ENCODE assay signal across 8 mouse cellular contexts in the genomic region with DNA sequence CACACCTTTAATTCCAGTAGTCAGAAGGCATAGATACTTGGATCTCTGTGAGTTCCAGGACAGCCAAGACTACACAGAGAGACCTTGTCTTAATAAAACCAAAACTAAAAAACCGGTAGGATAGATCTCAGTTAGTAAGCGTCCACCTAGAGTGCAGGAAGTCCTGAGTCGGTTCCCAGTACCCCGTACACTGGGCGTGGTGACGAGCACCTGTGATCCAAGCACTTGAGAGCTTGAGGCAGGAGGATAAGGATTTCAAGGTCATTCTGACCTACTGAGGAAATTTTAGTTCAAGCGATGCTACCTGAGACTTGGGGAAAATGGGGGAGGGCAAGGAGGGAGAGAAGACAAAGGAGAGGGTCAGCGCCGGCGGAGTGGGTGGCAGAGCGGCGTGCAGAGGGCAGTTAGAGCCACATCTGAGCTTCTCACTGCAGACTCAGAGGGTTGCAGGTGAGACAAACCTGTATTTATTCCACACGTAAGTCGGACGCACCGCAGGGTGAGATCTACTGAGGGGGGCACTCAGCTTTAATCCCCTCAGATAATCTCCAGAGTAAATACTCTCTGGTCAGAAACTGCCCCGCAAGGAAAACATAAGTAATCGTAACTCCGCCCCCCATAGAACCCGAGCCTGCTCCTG. TPM values are rescaled to one million over a fixed set of nuclear protein-coding genes. Genes with fewer than 3 reads are reported as not detected.
A peak's percentile ranks its signal among the peaks of the same experiment; 100 is the strongest.
DNase-seq lines count a peak whose midpoint lies in the region; ATAC-seq and TF ChIP-seq lines count a peak whose summit lies in the region.

No protein-coding gene starts in this region.

- H3K9me3 ChIP-seq in kidney, postnatal 0 days (replicated peaks; ENCODE audit: low read length), result no peaks in the 10 kb centered on the region; the same call in 1 of the 2 replicates
- no peaks in the 10 kb centered on the region for H3K9me3 ChIP-seq in embryonic facial prominence, embryonic 11.5 days (replicated peaks; ENCODE audit: control insufficient read depth, low read length)
- H3K9me3 ChIP-seq in hindbrain, postnatal 0 days (ENCODE audit: low read length), result no peaks in the 10 kb centered on the region
- no peaks in the 10 kb centered on the region for H3K9me3 ChIP-seq in midbrain, postnatal 0 days (ENCODE audit: low read length)

- ATAC-seq in kidney, postnatal 0 days (replicated peaks; ENCODE audit: low FRiP score, low read depth), result no peak
- no peak for ATAC-seq in embryonic facial prominence, embryonic 11.5 days (replicated peaks; ENCODE audit: insufficient number of reproducible peaks, low FRiP score, low TSS enrichment, low read depth)
- no peak for ATAC-seq in hindbrain, postnatal 0 days
- ATAC-seq in midbrain, postnatal 0 days (ENCODE audit: low FRiP score), result no peak

- TF ChIP-seq CTCF in kidney, postnatal 0 days (IDR thresholded peaks at IDR 0.05; ENCODE audit: low read depth), result no peak
- TF ChIP-seq CTCF in hindbrain, postnatal 0 days (IDR thresholded peaks at IDR 0.05; ENCODE audit: low read depth), result no peak
- TF ChIP-seq CTCF in midbrain, postnatal 0 days (IDR thresholded peaks at IDR 0.05), result no peak

- no peaks in the 10 kb centered on the region for H3K27me3 ChIP-seq in kidney, postnatal 0 days (ENCODE audit: insufficient read depth, low read length)
- H3K27me3 ChIP-seq in embryonic facial prominence, embryonic 11.5 days (ENCODE audit: control insufficient read depth, insufficient read depth, low read length), result peaks cover 3% of the 10 kb centered on the region; the same call in 1 of the 2 replicates
- H3K27me3 ChIP-seq in hindbrain, postnatal 0 days (ENCODE audit: insufficient read depth, low read length), result no peaks in the 10 kb centered on the region
- no peaks in the 10 kb centered on the region for H3K27me3 ChIP-seq in midbrain, postnatal 0 days (ENCODE audit: insufficient read depth, low read length)

- no peak for DNase-seq in kidney, postnatal 0 days (ENCODE audit: low spot score)
- no peak for DNase-seq in kidney, adult 8-10 months
- DNase-seq in embryonic facial prominence, embryonic 11.5 days (ENCODE audit: low spot score), result no peak
- DNase-seq in hindbrain, postnatal 0 days (ENCODE audit: low spot score), result no peak
- DNase-seq in midbrain, postnatal 0 days (ENCODE audit: low spot score), result no peak
- DNase-seq in frontal cortex, postnatal 10 days (ENCODE audit: low spot score in 2 of 2), result no peak
- no peak for DNase-seq in lung, postnatal 14 days
- DNase-seq in urinary bladder, postnatal 10 days (ENCODE audit: low spot score), result no peak

- H3K4me3 ChIP-seq in kidney, postnatal 0 days (replicated peaks; ENCODE audit: low read depth, low read length), result peak overlapping the region; percentile 24
- peak overlapping the region; percentile 23 for H3K4me3 ChIP-seq in embryonic facial prominence, embryonic 11.5 days (ENCODE audit: low read depth, low read length)
- H3K4me3 ChIP-seq in hindbrain, postnatal 0 days (ENCODE audit: low read length), result peak overlapping the region; percentile 28
- H3K4me3 ChIP-seq in midbrain, postnatal 0 days (ENCODE audit: low read depth, low read length), result peak overlapping the region; percentile 27

- 0 out of 2 replicates have a peak, but pooled peaks cover 5% of the 10 kb centered on the region for H3K4me1 ChIP-seq in kidney, postnatal 0 days (replicated peaks; ENCODE audit: insufficient read depth, low read length)
- no peaks in the 10 kb centered on the region for H3K4me1 ChIP-seq in embryonic facial prominence, embryonic 11.5 days (ENCODE audit: control insufficient read depth, insufficient read depth, low read length)
- H3K4me1 ChIP-seq in hindbrain, postnatal 0 days (ENCODE audit: insufficient read depth, low read length), result no peaks in the 10 kb centered on the region
- no peaks in the 10 kb centered on the region for H3K4me1 ChIP-seq in midbrain, postnatal 0 days (ENCODE audit: insufficient read depth, low read length)

- no peak overlapping the region for H3K27ac ChIP-seq in kidney, postnatal 0 days
- H3K27ac ChIP-seq in embryonic facial prominence, embryonic 11.5 days (replicated peaks; ENCODE audit: low read depth, low read length), result no peak overlapping the region
- no peak overlapping the region for H3K27ac ChIP-seq in hindbrain, postnatal 0 days
- no peak overlapping the region for H3K27ac ChIP-seq in midbrain, postnatal 0 days (ENCODE audit: low read depth, low read length)

- H3K4me2 ChIP-seq in kidney, postnatal 0 days (ENCODE audit: low read length), result peak overlapping the region; percentile 75
- peak overlapping the region; percentile 55 for H3K4me2 ChIP-seq in embryonic facial prominence, embryonic 11.5 days (ENCODE audit: low read depth, low read length)
- H3K4me2 ChIP-seq in hindbrain, postnatal 0 days (ENCODE audit: low read depth, low read length), result peak overlapping the region; percentile 57
- H3K4me2 ChIP-seq in midbrain, postnatal 0 days (ENCODE audit: low read depth, low read length, poor library complexity, severe bottlenecking), result peak overlapping the region; percentile 56

- H3K9ac ChIP-seq in kidney, postnatal 0 days (ENCODE audit: low read depth, low read length), result peak overlapping the region; percentile 44; the same call in 1 of the 2 replicates
- H3K9ac ChIP-seq in embryonic facial prominence, embryonic 11.5 days (replicated peaks; ENCODE audit: low read length), result peak overlapping the region; percentile 41
- H3K9ac ChIP-seq in hindbrain, postnatal 0 days (replicated peaks; ENCODE audit: low read length), result no peak overlapping the region; the same call in 1 of the 2 replicates
- H3K9ac ChIP-seq in midbrain, postnatal 0 days (replicated peaks; ENCODE audit: low read length, poor library complexity, severe bottlenecking), result no peak overlapping the region

- no peaks in the 10 kb centered on the region for H3K36me3 ChIP-seq in kidney, postnatal 0 days (ENCODE audit: insufficient read depth, low read length)
- H3K36me3 ChIP-seq in embryonic facial prominence, embryonic 11.5 days (replicated peaks; ENCODE audit: control insufficient read depth, insufficient read depth, low read depth, low read length), result no peaks in the 10 kb centered on the region
- H3K36me3 ChIP-seq in hindbrain, postnatal 0 days (ENCODE audit: insufficient read depth, low read length), result no peaks in the 10 kb centered on the region
- no peaks in the 10 kb centered on the region for H3K36me3 ChIP-seq in midbrain, postnatal 0 days (ENCODE audit: insufficient read depth, low read length)

- WGBS in kidney, postnatal 0 days, result 4% methylated on average over 20 of the region's 20 CpGs
- WGBS in embryonic facial prominence, embryonic 11.5 days, result 3% methylated on average over 20 of the region's 20 CpGs
- WGBS in hindbrain, postnatal 0 days, result 5% methylated on average over 20 of the region's 20 CpGs
- 4% methylated on average over 20 of the region's 20 CpGs for WGBS in midbrain, postnatal 0 days

RNA-seq across cellular contexts. Expression of a gene that starts 8.8 kb away (rescaled TPM):
- 16.9 and 17.5 TPM in 2 replicates for polyA plus RNA-seq in kidney, postnatal 0 days (2015; fragmentation: Nextera tagmentation; extraction: Ambion mirVana)
- 9.6 and 12.3 TPM in 2 replicates for polyA plus RNA-seq in embryonic facial prominence, embryonic 11.5 days (2014; fragmentation: Nextera tagmentation; extraction: Ambion mirVana)
- total RNA-seq in hindbrain, postnatal 0 days (2014; rRNA removed), result 38.7 and 51.5 TPM in 2 replicates
- 19.5 and 20.8 TPM in 2 replicates for polyA plus RNA-seq in hindbrain, postnatal 0 days (2015; fragmentation: Nextera tagmentation; extraction: Ambion mirVana)
- total RNA-seq in midbrain, postnatal 0 days (2014; rRNA removed), result 48.2 and 56.6 TPM in 2 replicates
- polyA plus RNA-seq in midbrain, postnatal 0 days (2015; fragmentation: Nextera tagmentation; extraction: Ambion mirVana), result 24.4 and 24.7 TPM in 2 replicates

Comparison
In these comparisons a context has a peak if more than half of its experiments do, and no peak if none do; other contexts are left out.
1. H3K9ac ChIP-seq: peak in kidney, postnatal 0 days (single experiment) and embryonic facial prominence, embryonic 11.5 days (single experiment); none in hindbrain, postnatal 0 days (single experiment) and midbrain, postnatal 0 days (single experiment).
2. Peak in every context shown above with its lines, with median percentiles within 50 percentile points of each other: H3K4me2 ChIP-seq and H3K4me3 ChIP-seq.